Mouse (Mus musculus): ENCODE measurements around the gene Lhx6.

GRCm38 (mm10) chr2:36103069-36103554 is 2.1 kb downstream of the Lhx6 start:
- no peak for TF ChIP-seq CTCF (IDR thresholded peaks at IDR 0.05; ENCODE audit: low read depth)
- TF ChIP-seq EP300 (IDR thresholded peaks at IDR 0.05; ENCODE audit: low read depth) = no peak
